Mouse (Mus musculus): ENCODE data around the gene Scg2.

GRCm38 (mm10) chr1:79485546-79485945 is 45.6 kb upstream of the Scg2 start:
- TF ChIP-seq CTCF (IDR thresholded peaks at IDR 0.05; ENCODE audit: extremely low read depth, insufficient read length, insufficient replicate concordance, low read depth, low read length) (no peak), POLR2A (IDR thresholded peaks at IDR 0.05; ENCODE audit: low read depth, low read length) (no peak)
